Mouse (Mus musculus) adrenal gland, postnatal 14 days (tissue): ENCODE data around the gene Arpc4. TPM values are rescaled to one million over a fixed set of nuclear protein-coding genes. Genes with fewer than 3 reads are reported as not detected.

Experiments
- DNase-seq: peaks from one replicate; pipeline ENCODE4 v3.0.0; 2021; ENCODE audit warnings: mixed read lengths
- total RNA-seq: library from RNA; stranded (reverse); gene quantifications from 2 replicates; pipeline ENCODE4 v1.2.3, GENCODE M21; 2021

Arpc4 gene
- total RNA-seq, 1 experiment from 2014 or later = 165 TPM

DNA sequence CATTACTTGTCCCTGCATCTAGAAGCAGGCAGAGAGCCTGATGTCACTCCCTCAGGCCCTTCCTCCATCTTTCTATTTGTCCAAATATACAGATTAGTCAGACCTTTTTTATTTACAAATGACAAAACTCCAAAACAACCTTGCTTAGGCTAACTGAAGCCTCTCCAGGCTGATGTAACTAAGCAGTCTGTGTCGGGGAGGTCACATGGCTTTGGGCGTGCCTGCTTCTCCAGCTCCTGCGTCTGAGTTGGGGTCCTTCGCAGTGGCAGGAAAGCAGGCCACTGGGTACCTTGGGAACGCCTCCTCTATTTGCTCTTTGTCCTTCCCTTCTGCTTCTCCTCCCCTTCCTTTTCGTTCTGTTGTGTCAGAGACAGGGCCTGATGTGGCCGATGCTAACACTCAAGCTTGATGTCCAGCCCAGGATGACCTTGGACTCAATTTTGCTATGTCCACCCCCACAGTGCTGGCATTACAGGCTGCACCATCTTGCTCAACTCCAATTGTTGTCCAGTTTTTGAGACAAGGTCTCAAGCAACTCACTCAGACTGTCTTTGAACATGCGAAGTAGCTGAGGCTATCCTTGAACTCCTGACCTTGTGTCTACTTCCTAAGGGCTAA is 13.3 kb upstream of the Arpc4 start:
- peak; percentile 68 for DNase-seq

GRCm38 (mm10) chr6:113366639-113367038 is 11.3 kb upstream of the Arpc4 start:
- DNase-seq = no peak

DNA sequence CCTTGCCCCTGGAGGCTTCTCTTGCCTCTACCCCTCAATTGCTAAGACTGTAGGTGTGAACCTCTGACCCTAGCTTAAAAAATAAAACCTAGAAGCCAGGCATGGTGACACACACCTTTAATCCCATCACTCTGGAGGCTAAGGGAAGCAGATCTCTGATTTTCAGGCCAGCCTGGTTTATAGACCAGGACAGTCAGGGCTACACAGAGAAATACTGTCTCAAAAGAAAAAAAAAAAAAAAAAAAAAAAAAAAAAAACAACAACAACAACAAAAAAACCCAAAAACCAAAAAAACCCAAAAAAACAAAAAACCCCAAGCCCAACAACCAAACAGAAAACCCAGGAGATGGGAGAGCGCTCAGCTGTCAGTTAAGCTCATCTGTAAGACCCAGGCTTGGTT is 10.3 kb upstream of the Arpc4 start:
- DNase-seq = no peak

GRCm38 (mm10) chr6:113368124-113368523 is 9.8 kb upstream of the Arpc4 start:
- DNase-seq = no peak

GRCm38 (mm10) chr6:113368577-113368976 is 9.3 kb upstream of the Arpc4 start:
- DNase-seq = no peak

DNA sequence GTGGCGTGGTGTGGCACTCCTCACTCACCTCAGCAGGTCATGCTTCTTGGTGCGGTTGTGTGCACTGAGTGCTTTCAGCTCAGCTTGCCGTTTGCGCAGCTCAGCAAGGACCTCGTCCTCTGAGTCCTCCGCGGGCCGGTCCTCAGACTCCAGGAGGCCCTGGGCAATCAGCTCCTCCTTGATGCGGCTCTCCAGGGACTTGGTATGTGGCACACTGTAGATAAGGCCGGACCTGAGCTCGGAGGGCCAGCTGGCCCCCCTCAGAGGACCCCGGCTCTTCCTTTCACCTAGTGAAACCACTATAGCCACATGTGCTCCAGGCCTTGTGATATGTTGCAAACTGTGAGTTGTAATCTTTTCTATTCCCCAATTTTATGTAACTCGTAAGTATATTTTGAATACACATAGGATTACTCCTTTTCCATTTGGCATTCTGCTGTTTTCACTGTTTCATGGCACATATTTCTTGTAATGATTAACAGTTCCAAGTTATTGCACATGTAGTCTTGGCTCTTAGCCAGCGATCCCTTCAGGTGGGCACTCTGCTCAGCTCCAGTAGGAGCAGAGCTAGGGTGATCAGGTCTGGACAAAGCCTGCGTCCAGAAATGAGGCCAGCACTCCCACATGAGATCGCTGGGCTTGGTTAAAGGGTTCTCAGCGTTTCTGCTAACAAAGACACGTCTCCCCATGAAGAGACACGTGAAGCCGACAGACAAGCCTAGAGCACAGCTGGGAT is 7.6 kb upstream of the Arpc4 start:
- DNase-seq = no peak

DNA sequence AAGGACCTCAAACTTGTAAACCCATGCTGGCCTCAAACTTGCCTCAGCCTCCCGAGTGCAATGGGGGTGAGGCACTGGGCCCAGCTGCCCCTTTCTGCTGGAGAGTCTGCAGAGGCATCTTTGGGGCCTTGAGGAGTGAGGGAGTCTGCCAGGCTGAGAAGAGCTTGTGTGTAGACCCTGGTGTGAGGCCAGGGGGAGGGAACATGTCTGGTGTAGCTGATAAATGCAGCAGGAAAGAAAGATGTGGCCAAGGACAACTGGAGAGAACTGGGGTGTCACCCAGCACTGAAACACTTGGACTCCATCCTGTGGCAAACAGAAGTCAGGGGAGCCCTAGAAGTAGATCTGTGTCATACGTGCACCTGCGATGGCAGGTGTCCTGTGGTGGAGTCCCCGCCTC is 4.4 kb upstream of the Arpc4 start:
- DNase-seq = peak; percentile 58

DNA sequence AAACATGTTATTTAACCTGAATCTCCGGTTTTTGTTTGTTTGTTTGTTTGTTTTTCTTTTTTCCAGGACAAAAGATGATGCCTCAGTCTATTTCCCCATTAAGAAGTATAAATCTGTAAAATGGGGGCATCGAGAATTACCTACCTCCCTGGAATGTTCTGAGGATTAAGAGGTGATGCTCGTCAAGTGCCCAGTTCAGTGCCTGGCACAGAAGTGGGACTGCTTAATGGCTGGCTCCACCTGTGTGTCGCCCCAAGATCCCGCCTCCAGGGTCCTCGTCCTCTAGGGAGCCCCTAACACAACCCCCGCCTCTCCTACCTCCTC is 781 bp upstream of the Arpc4 start:
- DNase-seq = no peak

GRCm38 (mm10) chr6:113379246-113379645 is 1.3 kb downstream of the Arpc4 start:
- DNase-seq = no peak

DNA sequence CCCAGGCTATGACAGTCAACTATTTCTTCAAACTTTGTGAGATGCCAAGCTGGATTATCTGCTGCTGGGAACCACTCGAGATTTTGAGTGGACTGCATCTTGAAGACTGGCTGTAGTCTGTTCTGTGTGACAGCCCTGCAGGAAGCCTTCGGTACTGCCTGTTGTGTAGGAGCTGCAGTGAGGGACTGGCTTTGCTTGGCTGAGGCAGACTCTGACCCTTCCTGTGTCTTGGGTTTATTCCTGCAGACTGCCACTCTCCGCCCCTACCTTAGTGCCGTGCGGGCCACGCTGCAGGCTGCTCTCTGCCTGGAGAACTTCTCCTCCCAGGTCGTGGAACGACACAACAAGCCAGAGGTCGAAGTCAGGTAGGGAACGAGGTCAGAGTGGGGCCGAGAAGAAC is 2.6 kb downstream of the Arpc4 start:
- no peak for DNase-seq

- no peak for DNase-seq
These were observed 6.5 kb downstream of the Arpc4 start for GRCm38 (mm10) chr6:113384351-113384927.

- DNase-seq = no peak
These were observed 7.3 kb downstream of the Arpc4 start for GRCm38 (mm10) chr6:113385160-113385714.

DNA sequence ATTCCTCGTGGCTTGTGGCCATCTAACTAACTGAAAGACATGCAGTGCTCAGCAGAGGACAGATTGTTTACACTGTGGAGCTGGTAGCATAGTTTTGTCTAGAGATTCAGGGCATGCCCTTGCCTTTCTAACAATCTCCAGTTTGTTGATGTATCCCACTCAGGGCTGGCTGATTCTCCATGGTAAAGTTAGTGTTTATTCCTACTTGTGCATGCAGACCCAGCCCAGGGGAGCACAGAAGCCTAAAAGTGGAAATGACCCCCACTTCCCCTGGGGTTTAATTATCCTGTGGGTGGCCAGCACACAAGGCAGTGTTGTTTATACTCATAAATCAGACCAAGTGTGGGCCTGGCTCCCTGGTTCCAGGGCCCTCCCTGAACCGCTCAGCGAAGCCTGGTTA is 8.1 kb downstream of the Arpc4 start:
- DNase-seq = no peak

- no peak for DNase-seq
These were observed 11.0 kb downstream of the Arpc4 start, which contains the start of gene Ttll3 for GRCm38 (mm10) chr6:113388960-113389359. TSS of gene Ttll3 (plus strand) at chr6:113389260.

DNA sequence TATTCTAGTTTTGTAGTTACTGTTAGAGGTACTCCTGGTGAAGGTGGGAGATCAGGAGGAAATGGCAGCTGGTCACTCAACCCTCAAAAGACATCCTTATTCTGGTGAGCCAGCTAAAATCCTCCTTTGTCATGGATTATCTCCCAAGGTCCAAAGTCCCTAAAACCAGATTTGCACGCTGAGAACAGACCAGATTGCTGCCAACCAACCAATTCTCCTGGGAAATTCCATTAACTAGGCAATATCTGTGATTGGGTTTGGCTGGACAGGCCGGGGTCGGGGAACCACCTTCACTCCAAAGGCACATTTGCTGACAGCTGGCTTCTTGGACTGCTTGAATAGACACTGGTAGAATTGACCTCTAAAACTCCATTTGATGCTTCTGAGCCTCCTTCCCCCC is 12.8 kb downstream of the Arpc4 start:
- DNase-seq = no peak

GRCm38 (mm10) chr6:113392015-113392386 is 14.1 kb downstream of the Arpc4 start:
- DNase-seq = no peak

DNA sequence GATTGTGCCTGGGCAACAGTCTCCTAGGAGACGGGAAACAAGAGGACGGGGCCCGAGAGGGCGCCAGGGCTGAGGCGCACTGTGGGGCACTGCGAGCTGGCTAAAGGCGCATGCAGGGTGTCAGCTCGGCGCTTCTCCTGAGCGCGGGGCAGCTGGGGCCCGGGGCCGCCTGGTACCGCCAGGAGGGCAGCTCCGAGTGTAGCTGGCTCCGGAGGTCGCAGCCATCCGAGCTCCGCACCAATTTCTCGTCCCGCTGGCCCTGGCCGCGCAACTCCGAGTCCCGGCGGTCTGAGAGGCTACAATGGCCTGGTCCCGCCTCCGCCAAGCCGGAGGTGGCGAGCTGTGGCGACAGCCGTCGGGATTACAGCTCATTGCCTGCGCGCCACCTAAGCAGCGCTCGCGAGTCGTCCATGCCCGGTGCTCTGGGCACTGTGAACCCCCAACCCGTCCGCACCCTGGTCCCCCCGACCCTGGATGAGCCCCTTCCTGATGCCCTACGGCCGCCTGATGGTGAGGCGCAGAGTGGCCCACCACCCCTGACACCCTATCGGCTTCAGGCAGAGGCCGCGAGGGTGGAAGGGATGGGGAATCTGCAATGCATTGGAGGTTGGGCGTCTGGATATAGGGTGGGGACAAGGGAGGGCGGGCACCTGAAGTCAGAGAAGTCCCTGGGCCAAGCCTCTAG is 14.6 kb downstream of the Arpc4 start:
- DNase-seq = peak; percentile 77

DNA sequence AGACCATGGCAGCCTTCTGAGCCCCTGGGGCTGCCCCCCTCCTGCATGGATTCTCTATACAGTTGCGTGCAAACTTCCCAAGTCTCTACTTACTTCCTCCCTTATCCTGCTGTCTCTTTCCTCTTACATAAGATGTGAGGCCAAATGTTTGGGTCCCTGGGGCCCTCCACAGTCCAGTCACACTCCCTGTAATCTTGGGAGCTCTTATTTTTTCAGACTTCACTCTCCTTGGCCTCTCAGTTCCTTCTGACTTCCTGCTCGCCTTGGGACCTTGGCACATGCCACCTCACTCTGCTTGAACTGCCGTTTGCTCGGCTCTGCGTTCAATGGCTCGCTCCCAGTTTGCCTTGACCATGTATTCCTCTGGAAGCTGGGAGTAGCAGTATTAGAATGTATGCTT is 16.0 kb downstream of the Arpc4 start:
- DNase-seq = no peak

GRCm38 (mm10) chr6:113394811-113395210 is 16.9 kb downstream of the Arpc4 start:
- no peak for DNase-seq

GRCm38 (mm10) chr6:113395501-113395900 is 17.6 kb downstream of the Arpc4 start:
- no peak for DNase-seq

DNA sequence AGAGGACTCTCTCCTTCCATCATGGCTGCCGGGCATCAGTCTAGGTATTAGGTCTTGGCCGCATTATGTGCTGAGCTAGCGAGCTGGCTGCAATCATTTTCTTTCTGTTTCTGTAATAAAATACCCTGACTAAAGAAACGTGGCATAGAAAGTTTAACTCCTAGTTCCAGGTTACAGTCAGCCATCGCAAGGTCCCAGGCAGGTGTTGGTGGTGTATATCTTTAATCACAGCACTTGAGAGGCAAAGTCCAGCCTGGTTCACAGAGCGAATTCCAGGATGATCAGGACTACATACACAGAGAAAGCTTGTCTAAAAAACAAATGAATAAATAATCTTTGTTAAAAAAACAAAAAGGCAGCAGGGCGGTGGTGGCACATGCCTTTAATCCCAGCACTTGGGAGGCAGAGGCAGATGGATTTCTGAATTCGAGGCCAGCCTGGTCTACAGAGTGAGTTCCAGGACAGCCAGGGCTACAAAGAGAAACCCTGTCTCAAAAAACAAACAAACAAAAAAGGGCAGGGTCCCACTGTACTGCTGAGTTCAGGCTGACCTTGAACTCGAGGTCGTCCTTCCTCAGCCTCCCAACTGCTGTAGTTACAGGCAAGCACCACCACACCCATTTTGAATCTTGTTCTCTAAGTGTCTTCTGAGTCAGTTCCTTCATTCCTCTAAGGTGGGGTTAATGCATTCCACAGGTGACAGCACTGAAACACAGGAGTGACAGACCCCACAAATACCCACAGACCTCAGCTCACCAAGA is 18.5 kb downstream of the Arpc4 start:
- no peak for DNase-seq

DNA sequence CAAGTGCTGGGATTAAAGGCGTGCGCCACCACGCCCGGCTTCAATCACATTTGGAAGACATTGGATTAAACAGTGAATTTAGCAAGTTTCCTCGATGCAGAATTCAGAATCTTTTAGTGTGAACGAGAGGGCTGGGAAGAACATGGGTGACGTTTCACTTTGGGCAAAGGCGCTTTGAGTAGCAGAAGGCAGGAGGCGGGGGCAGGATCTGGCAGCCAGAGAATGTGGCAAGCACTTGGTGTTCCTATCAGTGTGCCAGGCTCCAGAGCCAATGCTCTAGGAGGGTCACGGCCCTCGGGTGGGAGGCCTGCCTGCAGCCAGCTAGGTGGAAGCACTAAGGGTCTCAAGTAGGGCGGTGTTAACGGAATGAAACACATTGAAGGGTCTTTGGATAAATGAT is 24.2 kb downstream of the Arpc4 start:
- no peak for DNase-seq
